Mouse (Mus musculus) CD4-positive naive resting alpha-beta T cell, adult 76 days (primary cell): ENCODE data around the gene Cln3. TPM values are rescaled to one million over a fixed set of nuclear protein-coding genes. Genes with fewer than 3 reads are reported as not detected.

Source experiments
- total RNA-seq: library from RNA; stranded (reverse); gene quantifications from one replicate; pipeline ENCODE4 v1.2.4, GENCODE M21; 2023

Cln3 gene
- total RNA-seq = 90.5 TPM

GRCm38 (mm10) chr7:126585717-126586116 lies at the start of gene Cln3:
Gene Cln3, minus strand, starts transcription at chr7:126585817.

DNA sequence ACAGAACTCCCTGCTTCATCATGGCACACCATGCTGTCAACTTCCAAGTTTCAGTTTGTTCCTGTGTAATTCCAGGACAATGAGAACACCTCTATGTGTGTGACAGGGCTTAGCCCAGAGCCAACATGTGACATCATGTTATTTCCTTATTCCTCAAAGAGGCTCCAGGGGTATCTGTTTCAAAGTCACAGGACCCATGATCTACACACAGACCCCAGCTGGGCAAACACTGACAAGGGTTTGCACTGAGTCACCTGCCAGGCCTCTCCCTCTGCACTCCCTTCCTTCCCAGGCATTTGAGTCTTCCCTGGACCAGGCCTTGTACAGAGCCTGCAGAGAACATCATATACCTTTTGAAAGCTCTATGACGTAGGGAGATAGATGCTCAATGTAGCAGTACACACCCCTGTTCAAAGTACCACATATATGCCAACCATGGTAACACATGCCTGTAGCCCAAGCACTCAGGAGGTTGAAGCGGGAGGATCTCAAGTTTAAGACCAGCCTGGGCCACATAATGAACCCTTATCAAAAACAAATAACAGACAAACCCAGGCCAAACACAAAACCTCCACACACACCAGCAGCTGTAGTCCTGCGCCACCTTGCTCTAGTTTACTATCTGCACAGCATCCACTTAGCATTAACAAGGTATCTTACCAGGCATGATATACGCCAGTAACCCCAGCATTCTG lies 45.4 kb upstream of the Cln3 start, which contains the start of gene Nupr1:
Gene Nupr1, minus strand, starts transcription at position 38 of the 695 bp plus-strand sequence.

DNA sequence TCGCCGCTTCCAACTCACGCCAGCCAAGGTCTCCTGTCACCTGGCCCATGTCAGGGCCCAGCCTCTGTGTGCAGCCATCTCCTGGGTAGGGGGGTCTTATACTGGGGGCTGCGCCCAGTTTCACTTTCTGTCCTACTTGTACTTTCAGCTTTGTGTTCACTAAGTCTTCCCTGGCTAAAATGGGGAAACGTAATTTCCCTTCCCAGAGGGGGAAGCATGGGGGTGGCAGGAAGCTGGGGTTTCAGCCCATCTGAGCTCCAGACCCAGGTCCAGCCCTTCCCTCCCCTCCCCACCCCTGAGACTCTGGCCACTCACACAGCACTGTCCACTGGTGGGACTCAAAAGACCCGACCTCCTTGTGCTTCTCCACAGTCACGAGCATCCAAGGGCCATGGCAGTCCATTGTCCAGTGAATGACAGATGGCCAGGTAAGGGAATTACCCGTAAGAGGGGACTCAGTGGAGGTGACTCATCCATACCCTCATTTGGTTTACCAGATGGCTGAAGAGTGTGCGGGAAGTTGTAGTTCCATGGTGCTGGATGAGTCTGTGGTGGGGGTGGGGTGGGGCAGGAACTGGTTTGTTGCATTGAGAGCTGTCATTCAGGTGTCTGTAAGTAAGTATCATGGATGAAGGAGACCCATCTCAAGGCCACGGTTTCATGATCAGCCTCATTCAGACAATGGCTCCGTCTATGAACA lies 9.4 kb upstream of the Cln3 start, which contains the start of gene Il27:
Gene Il27, minus strand, starts transcription at position 80 of the 700 bp plus-strand sequence.

GRCm38 (mm10) chr7:126584506-126584977 lies 1.1 kb downstream of the Cln3 start, which contains the start of gene Apobr:
Gene Apobr, plus strand, starts transcription at chr7:126584942.

DNA sequence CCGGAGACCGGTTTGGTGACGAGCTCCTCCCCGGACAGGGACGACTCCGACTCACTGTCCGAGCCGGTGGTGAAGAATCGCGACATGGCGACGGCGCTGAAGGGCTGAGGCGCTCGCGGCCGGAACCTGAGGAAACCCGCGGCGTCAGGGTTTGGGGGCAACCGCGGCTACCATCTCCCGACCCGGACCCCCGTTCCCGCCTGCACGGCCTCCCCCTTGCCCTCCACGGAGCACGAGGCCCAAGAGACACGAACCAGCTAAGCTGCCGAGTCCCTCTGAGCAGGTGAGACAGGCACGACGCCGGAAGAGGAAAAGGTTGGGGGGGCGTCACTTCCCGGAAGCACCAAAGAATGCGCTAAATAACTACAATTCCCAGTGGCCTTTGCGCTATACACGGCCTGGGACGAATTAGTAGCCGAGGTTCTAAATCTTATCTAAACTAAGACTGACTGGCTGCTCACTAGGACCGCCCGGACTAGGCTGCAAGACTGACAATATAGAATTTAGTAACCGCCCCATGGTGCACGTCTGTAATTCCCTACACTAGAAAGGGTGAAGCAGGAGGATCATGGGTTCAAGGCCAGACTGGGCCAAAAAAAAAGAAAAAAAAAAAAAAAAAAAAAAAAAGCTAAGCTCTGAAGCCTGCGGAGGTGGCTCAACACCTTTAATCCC lies 19.4 kb downstream of the Cln3 start, which contains the start of gene Eif3c:
Gene Eif3c, minus strand, starts transcription at position 318 of the 672 bp plus-strand sequence.

Other genes starting within 250 kb of the Cln3 start
- 637 TPM for gene Lat, start 216.2 kb downstream of the Cln3 start, total RNA-seq
- 56.5 TPM for gene Spns1, start 208.4 kb downstream of the Cln3 start, total RNA-seq
- gene Nfatc2ip, start 189.1 kb downstream of the Cln3 start, total RNA-seq = 17.0 TPM
- gene Cd19, start 170.9 kb downstream of the Cln3 start, total RNA-seq = 69.0 TPM
- 44.7 TPM for gene Rabep2, start 157.1 kb downstream of the Cln3 start, total RNA-seq
- 1.1 TPM for gene Atp2a1, start 122.7 kb downstream of the Cln3 start, total RNA-seq
- gene Sh2b1, start 110.4 kb downstream of the Cln3 start, total RNA-seq = 78.7 TPM
- gene Tufm, start 98.5 kb downstream of the Cln3 start, total RNA-seq = 39.3 TPM
- gene Atxn2l, start 82.4 kb downstream of the Cln3 start, total RNA-seq = 217 TPM
- gene Eif3c, start 19.4 kb downstream of the Cln3 start, total RNA-seq = 106 TPM
- gene Apobr, start 875 bp downstream of the Cln3 start, total RNA-seq = 4.6 TPM
- gene Il27, start 9.1 kb upstream of the Cln3 start, total RNA-seq = not detected
- not detected for gene Nupr1, start 45.0 kb upstream of the Cln3 start, total RNA-seq
- 58.8 TPM for gene Sgf29, start 63.5 kb upstream of the Cln3 start, total RNA-seq
- gene Sult1a1, start 90.6 kb upstream of the Cln3 start, total RNA-seq = 0.59 TPM
- 127 TPM for gene Bola2, start 109.6 kb upstream of the Cln3 start, total RNA-seq
- 6.8 TPM for gene Slx1b, start 110.0 kb upstream of the Cln3 start, total RNA-seq
- 1,152 TPM for gene Coro1a, start 122.0 kb upstream of the Cln3 start, total RNA-seq
- gene Mapk3, start 173.8 kb upstream of the Cln3 start, total RNA-seq = 29.3 TPM
- gene Gdpd3, start 180.5 kb upstream of the Cln3 start, total RNA-seq = 2.6 TPM
- gene Ypel3, start 191.1 kb upstream of the Cln3 start, total RNA-seq = 256 TPM
- 8.0 TPM for gene Tbx6, start 195.7 kb upstream of the Cln3 start, total RNA-seq
- 239 TPM for gene Ppp4c, start 206.7 kb upstream of the Cln3 start, total RNA-seq
- not detected for gene Fam57b, start 211.9 kb upstream of the Cln3 start, total RNA-seq
- not detected for gene 4930451I11Rik, start 245.8 kb upstream of the Cln3 start, total RNA-seq